Mouse (Mus musculus) neural tube, embryonic 12.5 days (tissue): ENCODE results near the gene 2410004B18Rik. TPM values are rescaled to one million over a fixed set of nuclear protein-coding genes. Genes with fewer than 3 reads are reported as not detected.

ENCODE experiments used
- ATAC-seq: fragments of 200-750 bp; cut with Nextera tagmentation; 2 replicates; pipeline ENCODE4 v1.8.0; 2017; ENCODE audit warnings: low read depth, mild to moderate bottlenecking, moderate TSS enrichment, moderate library complexity; ENCODE audit not compliant: low FRiP score
- H3K27ac ChIP-seq: fragments of 300-500 bp; sonication (generic); 2 replicates; pipeline ENCODE4 v1.5.1; 2016
- H3K27me3 ChIP-seq: fragments of 300-500 bp; sonication (generic); replicated peaks from 2 replicates; pipeline ENCODE4 v1.6.1; 2016; ENCODE audit warnings: mild to moderate bottlenecking
- H3K36me3 ChIP-seq: fragments of 300-500 bp; sonication (generic); 2 replicates; pipeline ENCODE4 v1.6.1; 2016; ENCODE audit warnings: mild to moderate bottlenecking
- H3K4me1 ChIP-seq: fragments of 300-500 bp; sonication (generic); 2 replicates; pipeline ENCODE4 v1.6.1; 2016
- H3K4me2 ChIP-seq: fragments of 300-500 bp; sonication (generic); replicated peaks from 2 replicates; pipeline ENCODE4 v1.6.1; 2016; ENCODE audit warnings: mild to moderate bottlenecking
- H3K4me3 ChIP-seq: fragments of 300-500 bp; sonication (generic); 2 replicates; pipeline ENCODE4 v1.5.1; 2016
- H3K9ac ChIP-seq: fragments of 300-500 bp; sonication (generic); 2 replicates; pipeline ENCODE4 v1.6.1; 2016; ENCODE audit warnings: mild to moderate bottlenecking
- H3K9me3 ChIP-seq: fragments of 300-500 bp; sonication (generic); 2 replicates; pipeline ENCODE4 v1.6.1; 2016; ENCODE audit warnings: mild to moderate bottlenecking
- WGBS: fragments of 180-500 bp; shearing (Covaris S2); methylation state at CpG from one replicate; pipeline ENCODE4 v1.1.7; 2016; 5-methylcytosine and 5-hydroxymethylcytosine counted together
- polyA plus RNA-seq: library from polyadenylated mRNA; unstranded; fragments of >200 nt; fragmentation: Nextera tagmentation; extraction: Ambion mirVana; gene quantifications from 2 replicates; pipeline ENCODE4 v1.2.1, GENCODE M21; 2016

The 2410004B18Rik gene
- polyA plus RNA-seq, 1 experiment from 2014 or later: 68.2 TPM

GRCm38 (mm10) chr3:145985333-145985925 is 47.6 kb downstream of the 2410004B18Rik start:
- no peak for ATAC-seq
- Histone ChIP-seq H3K4me1 (peaks cover 12% of the 10 kb centered on the region), H3K36me3 (no peaks in the 10 kb centered on the region), H3K27ac (no peak overlapping the region), H3K4me2 (no peak overlapping the region), H3K9ac (no peak overlapping the region), H3K9me3 (no peaks in the 10 kb centered on the region), H3K4me3 (no peak overlapping the region), H3K27me3 (peaks cover 32% of the 10 kb centered on the region)
- 95% methylated on average over 7 of the region's 7 CpGs for WGBS

DNA sequence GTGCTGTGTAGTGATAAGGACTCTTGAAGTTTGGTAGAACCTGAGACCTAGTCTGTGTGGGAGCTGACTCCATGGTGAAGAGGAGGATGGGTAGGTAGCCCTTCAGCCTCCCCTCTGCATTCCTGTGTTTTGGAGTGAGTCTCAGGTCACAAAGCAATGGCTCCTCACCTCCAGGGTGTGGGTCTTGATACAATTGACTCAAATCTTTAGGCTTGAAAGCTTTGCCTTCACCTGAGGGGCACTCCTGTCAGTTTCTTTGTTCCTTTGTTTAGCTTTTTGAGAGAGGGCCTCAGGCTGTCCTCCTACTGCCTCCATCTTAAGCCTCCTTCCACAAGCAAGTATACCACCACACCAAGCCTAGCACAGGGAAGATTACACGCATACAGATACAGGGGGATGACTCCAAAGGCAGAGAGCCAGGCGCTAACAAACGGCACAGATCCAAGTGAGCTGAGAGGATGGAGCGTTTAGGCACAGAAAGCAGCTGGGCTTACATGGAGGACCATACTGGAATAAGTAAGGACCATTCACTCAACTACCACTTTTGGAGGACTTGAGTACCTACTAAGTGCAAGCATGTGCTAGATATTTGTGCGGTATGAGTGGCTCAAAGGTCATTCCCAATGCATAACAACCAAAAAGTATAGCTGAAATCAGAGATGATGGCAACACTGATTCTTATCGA is 48.6 kb downstream of the 2410004B18Rik start:
- Histone ChIP-seq H3K27me3 (peaks cover 32% of the 10 kb centered on the region), H3K4me2 (no peak overlapping the region; the same call in 1 of the 2 replicates), H3K9me3 (no peaks in the 10 kb centered on the region), H3K4me1 (peaks cover 12% of the 10 kb centered on the region), H3K9ac (no peak overlapping the region), H3K4me3 (no peak overlapping the region), H3K27ac (no peak overlapping the region), H3K36me3 (no peaks in the 10 kb centered on the region)
- no peak for ATAC-seq
- 68% methylated on average over 6 of the region's 6 CpGs for whole genome bisulfite sequencing

DNA sequence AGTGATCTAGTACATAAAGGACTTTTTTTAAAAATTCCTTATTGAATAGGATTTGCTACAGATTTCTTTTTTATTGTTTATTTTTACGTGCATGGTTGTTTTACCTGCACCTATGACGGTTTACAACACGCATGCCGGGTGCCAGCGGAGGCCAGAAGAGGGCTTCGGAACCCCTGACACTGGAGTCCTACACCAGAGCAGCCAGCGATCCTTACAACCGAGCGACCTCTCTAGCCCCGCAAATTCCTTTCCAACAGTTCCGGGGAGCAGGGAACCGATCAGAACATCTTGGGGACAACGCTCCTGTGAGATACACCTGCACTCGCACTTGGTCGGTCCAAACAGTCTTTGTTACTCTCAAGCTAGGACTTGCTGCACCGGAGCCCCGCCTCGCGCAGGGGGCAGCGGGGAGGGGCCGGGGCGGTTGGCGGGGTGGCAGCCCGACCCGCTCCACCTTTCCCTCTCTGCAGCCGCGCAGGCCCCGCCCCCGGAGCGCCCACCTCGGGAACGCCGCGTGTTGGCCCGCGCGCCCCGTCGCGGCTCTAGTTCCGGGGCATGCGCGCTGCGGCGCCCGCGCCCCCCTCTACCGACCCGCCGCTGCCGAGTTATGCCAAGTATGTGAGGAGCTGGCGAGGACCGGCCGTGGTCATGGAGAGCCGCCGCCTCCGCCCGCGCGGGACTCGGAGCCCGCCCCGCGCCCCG is 49.6 kb downstream of the 2410004B18Rik start, which contains the start of gene Syde2:
Syde2 (plus strand) TSS at position 603 of the 702 bp plus-strand sequence.
- peaks cover 32% of the 10 kb centered on the region for H3K27me3 ChIP-seq
- H3K4me2 ChIP-seq: peak within 1 kb of the TSS; percentile 93
- peak within 1 kb of the TSS; percentile 73 for H3K9ac ChIP-seq
- H3K27ac ChIP-seq: no peak within 1 kb of the TSS
- peak; percentile 84 for ATAC-seq
- peak within 1 kb of the TSS; percentile 71 for H3K4me3 ChIP-seq
- H3K9me3 ChIP-seq: no peaks in the 10 kb centered on the region
- H3K4me1 ChIP-seq: peaks cover 12% of the 10 kb centered on the region
- under 1% methylated on average over 64 of the region's 65 CpGs for WGBS
- H3K36me3 ChIP-seq: no peaks in the 10 kb centered on the region

GRCm38 (mm10) chr3:145987970-145988683 is 50.3 kb downstream of the 2410004B18Rik start:
- Histone ChIP-seq H3K9me3 (no peaks in the 10 kb centered on the region), H3K4me1 (peaks cover 12% of the 10 kb centered on the region), H3K27me3 (peaks cover 32% of the 10 kb centered on the region), H3K36me3 (no peaks in the 10 kb centered on the region), H3K4me2 (peak overlapping the region; percentile 93), H3K27ac (no peak overlapping the region), H3K4me3 (peak overlapping the region; percentile 71), H3K9ac (peak overlapping the region; percentile 73)
- ATAC-seq: peak; percentile 74
- WGBS: under 1% methylated on average over 98 of the region's 101 CpGs

DNA sequence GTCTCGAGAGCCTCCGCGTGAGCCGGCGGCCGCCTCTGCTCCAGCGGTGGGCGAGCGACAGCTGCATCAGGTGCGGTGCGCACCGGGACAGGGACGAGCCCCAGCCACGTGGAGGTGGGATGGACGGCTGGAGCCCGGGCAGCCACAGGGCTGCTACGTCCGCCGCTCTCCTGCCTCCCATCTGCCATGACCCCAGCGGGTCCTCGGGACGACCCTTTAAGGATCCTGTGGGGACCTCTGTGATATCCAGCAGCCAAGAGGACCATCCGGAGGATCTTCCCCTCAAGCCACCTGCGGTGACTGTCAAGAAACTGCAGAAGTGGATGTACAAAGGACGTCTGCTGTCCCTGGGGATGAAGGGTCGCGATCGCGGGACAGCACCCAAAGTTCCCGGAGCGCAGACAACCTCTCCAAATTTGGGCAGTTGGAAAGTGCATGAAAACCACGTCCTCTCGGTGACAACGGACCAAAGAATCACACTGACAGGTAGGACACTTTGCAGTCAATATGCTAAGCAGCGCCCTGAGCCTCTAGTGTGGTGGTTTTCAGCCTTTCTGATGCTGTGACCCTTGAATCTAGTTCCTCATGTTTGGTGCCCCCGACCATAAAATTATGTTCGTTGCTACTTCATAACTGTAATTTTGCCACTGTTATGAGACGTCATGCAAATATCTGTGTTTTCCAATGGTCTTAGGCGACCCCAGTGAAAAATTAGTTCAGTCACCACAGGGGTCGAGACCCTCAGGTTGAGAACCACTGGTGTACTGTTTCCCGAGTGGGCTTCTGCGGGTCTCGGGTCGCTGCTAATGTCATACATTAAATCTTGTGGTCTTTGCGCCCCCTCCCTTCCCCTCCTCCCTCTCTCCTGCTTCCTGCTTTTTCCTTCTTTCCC is 51.1 kb downstream of the 2410004B18Rik start:
- Histone ChIP-seq H3K4me1 (peaks cover 12% of the 10 kb centered on the region), H3K36me3 (no peaks in the 10 kb centered on the region), H3K4me3 (peak overlapping the region; percentile 71), H3K9me3 (no peaks in the 10 kb centered on the region), H3K27me3 (peaks cover 32% of the 10 kb centered on the region), H3K27ac (no peak overlapping the region), H3K4me2 (peak overlapping the region; percentile 93), H3K9ac (peak overlapping the region; percentile 73)
- WGBS: 1% methylated on average over 45 of the region's 45 CpGs
- ATAC-seq: peak; percentile 63

- Histone ChIP-seq H3K4me2 (peak overlapping the region; percentile 93), H3K27ac (no peak overlapping the region), H3K4me1 (peaks cover 12% of the 10 kb centered on the region), H3K27me3 (peaks cover 32% of the 10 kb centered on the region), H3K4me3 (peak overlapping the region; percentile 71), H3K9me3 (no peaks in the 10 kb centered on the region), H3K9ac (no peak overlapping the region), H3K36me3 (no peaks in the 10 kb centered on the region)
- ATAC-seq: no peak
- 6% methylated on average over 11 of the region's 11 CpGs for WGBS
Measured at GRCm38 (mm10) chr3:145989576-145990081, 51.8 kb downstream of the 2410004B18Rik start.

GRCm38 (mm10) chr3:145991130-145991529 is 53.3 kb downstream of the 2410004B18Rik start:
- 89% methylated on average over 13 of the region's 13 CpGs for WGBS
- no peak for ATAC-seq
- Histone ChIP-seq H3K4me3 (no peak overlapping the region), H3K27me3 (peaks cover 29% of the 10 kb centered on the region), H3K9me3 (no peaks in the 10 kb centered on the region), H3K4me1 (peaks cover 12% of the 10 kb centered on the region), H3K9ac (no peak overlapping the region), H3K27ac (no peak overlapping the region), H3K36me3 (no peaks in the 10 kb centered on the region), H3K4me2 (no peak overlapping the region)

GRCm38 (mm10) chr3:145991976-145992730 is 54.3 kb downstream of the 2410004B18Rik start:
- no peak for ATAC-seq
- 92% methylated on average over 10 of the region's 10 CpGs for WGBS
- H3K27me3 ChIP-seq: peaks cover 21% of the 10 kb centered on the region
- no peak overlapping the region for H3K27ac ChIP-seq
- H3K4me3 ChIP-seq: no peak overlapping the region
- H3K36me3 ChIP-seq: no peaks in the 10 kb centered on the region
- H3K4me2 ChIP-seq: no peak overlapping the region
- no peak overlapping the region for H3K9ac ChIP-seq
- no peaks in the 10 kb centered on the region for H3K9me3 ChIP-seq
- H3K4me1 ChIP-seq: peaks cover 12% of the 10 kb centered on the region

GRCm38 (mm10) chr3:145992796-145993195 is 55.0 kb downstream of the 2410004B18Rik start:
- Histone ChIP-seq H3K4me3 (no peak overlapping the region), H3K9me3 (no peaks in the 10 kb centered on the region), H3K27me3 (peaks cover 17% of the 10 kb centered on the region), H3K4me1 (peaks cover 12% of the 10 kb centered on the region), H3K27ac (no peak overlapping the region), H3K36me3 (no peaks in the 10 kb centered on the region), H3K9ac (no peak overlapping the region), H3K4me2 (no peak overlapping the region)
- WGBS: 88% methylated on average over 10 of the region's 10 CpGs
- ATAC-seq: no peak

DNA sequence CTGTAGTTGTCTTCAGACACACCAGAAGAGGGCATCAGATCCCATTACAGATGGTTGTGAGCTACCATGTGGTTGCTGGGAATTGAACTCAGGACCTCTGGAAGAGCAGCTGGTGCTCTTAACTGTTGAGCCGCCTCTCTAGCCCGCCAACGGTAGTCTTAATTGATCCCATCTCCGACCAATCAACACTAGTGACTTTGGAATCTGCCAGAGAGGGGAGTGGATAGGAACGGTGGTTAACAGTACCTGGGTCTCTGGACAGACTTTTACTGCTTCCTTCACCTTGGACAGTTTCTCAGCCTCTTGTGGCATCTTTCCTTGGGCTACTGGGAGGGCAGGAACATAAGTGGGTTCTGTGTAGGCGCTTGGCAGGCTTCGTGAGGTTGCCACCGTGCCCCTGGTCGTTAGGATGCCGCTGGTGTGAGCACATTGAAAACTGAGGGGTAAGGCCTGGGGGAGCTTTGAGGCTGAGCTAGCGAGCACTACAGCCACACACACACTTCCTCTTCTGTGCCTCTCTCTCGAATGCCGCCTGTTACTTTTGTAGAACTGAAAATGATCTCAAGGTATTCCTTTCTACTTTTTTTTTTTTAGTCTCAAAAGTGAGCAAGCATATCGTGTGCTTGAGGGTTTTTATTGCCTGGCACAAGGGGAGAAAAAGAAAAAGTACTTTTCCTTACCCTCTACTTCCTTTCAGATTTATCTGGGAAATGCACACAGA is 55.8 kb downstream of the 2410004B18Rik start:
- Histone ChIP-seq H3K36me3 (0 out of 2 replicates have a peak, but pooled peaks cover under 1% of the 10 kb centered on the region), H3K27me3 (peaks cover 8% of the 10 kb centered on the region), H3K4me1 (peaks cover 8% of the 10 kb centered on the region), H3K4me3 (no peak overlapping the region), H3K9ac (no peak overlapping the region), H3K9me3 (no peaks in the 10 kb centered on the region), H3K4me2 (no peak overlapping the region), H3K27ac (no peak overlapping the region)
- 90% methylated on average over 14 of the region's 14 CpGs for WGBS
- no peak for ATAC-seq
